Mouse (Mus musculus) megakaryocyte progenitor cell, adult 5-6 weeks (primary cell): ENCODE measurements at regions not wholly inside any gene's neighbourhood (a gene's known extent, or its start where the extent isn't known, plus 50 kb on each side); places are given as distances from the start of the nearest gene placed in this dataset.

Source experiments
- ATAC-seq: replicated peaks from 2 replicates; pipeline ENCODE4 v1.8.0; 2016; ENCODE audit warnings: mild to moderate bottlenecking, moderate TSS enrichment, inconsistent platforms; ENCODE audit not compliant: poor library complexity

DNA sequence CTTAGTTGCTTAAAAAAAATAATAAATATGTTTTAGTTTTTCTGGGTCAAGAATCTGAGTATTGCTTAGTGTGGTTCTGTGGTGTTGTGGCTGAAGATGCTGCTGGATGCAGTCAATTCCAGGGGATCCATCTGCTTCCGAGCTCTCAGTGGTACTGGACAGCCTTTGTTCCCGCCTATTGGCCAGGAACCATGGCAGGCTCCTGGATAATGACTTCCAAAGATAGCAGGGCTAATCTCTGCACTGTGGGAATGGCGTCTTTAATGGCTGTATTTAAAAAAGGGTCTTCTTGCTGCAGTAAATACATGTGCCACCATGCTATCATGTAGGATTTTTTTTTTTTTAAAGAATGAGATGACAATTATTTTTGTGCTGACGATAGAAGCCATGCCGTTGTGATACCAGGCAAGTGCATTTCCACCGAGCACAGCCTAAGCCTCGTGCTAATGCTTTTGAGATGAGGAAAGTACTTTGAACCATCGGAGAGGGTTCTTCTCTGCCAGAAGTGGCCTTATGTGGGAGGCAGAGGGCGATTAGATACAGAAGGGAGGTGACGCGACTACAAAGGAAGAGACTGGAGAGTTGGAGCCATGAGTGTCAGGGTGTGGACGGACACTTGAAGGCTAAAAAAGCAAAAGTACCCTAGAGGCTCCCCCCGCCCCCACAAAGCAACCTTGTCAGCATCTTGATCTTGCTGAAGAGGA lies 50.7 kb upstream of the Rgs8 start:
- ATAC-seq: peak; percentile 45

DNA sequence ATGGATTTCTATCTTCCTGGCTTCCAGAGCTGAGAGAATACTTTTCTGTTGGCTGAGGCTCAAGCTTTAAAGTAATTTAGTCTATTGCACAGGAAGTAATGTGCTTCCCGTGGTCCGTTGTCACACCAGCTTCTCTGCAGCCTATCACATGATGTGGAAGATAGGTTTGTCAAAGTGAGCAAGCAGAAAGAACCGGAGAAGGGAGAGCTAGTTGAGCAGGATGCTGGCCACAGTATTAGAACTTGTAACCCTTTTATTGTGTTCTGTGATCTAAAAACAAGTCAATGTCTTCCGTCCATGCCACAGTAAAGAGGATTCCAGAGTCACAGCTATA lies 50.2 kb upstream of the Rgs8 start:
- ATAC-seq: peak; percentile 79
